Mouse (Mus musculus): Measurements from ENCODE around the gene Mad1l1. TPM values are rescaled to one million over a fixed set of nuclear protein-coding genes. Genes with fewer than 3 reads are reported as not detected.

Gene Mad1l1
- polyA plus RNA-seq, 1 experiment = 29.9 TPM

DNA sequence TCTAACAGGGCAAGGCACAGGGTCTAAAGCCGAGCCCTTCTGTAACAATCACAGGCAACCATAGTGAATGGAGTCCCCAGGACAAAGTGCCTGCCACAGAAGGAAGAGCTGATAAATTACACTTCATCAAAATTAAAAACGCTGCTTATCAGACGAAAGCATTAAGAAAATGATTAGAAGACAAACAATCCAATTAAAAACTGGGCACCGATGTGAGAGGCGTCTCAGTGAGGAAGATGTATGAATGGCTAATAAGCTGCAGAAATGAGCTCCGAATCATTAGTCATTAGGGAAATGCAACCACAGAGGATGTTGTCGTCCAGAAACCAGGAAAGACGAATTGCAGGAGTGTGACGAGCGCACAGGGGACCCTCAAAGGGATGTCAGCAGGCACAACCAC lies 240.3 kb downstream of the Mad1l1 start:
- peak; percentile 60 for DNase-seq (ENCODE audit: low read depth)
- TF ChIP-seq CTCF (IDR thresholded peaks at IDR 0.05; ENCODE audit: borderline replicate concordance, extremely low read depth, insufficient read depth, insufficient read length) = no peak
- TF ChIP-seq POLR2A (IDR thresholded peaks at IDR 0.05; ENCODE audit: borderline replicate concordance, extremely low read depth, insufficient read depth, insufficient read length, poor library complexity, severe bottlenecking) = no peak

DNA sequence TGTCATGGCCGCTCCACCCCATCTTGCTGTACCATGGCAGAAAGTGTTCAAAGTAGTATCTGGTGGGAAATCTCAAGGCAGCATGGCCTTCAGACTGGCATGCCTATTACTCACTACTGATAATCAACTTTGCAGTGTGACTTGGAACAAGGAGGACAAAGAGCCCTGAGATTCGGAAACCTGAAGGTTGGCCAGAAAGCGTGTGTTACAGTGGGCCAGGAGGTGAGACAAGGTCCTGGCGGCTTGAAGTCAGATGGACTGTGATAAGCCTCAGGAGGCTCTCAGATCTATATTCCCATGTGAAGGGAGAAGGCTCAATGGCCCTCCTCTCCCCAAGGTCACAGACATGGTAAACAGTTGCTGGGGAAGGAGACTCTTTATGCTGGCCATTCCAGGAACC lies 241.8 kb downstream of the Mad1l1 start:
- no peak for DNase-seq (ENCODE audit: low read depth)
- TF ChIP-seq CTCF (IDR thresholded peaks at IDR 0.05; ENCODE audit: borderline replicate concordance, extremely low read depth, insufficient read depth, insufficient read length) (no peak), POLR2A (IDR thresholded peaks at IDR 0.05; ENCODE audit: borderline replicate concordance, extremely low read depth, insufficient read depth, insufficient read length, poor library complexity, severe bottlenecking) (no peak)

DNA sequence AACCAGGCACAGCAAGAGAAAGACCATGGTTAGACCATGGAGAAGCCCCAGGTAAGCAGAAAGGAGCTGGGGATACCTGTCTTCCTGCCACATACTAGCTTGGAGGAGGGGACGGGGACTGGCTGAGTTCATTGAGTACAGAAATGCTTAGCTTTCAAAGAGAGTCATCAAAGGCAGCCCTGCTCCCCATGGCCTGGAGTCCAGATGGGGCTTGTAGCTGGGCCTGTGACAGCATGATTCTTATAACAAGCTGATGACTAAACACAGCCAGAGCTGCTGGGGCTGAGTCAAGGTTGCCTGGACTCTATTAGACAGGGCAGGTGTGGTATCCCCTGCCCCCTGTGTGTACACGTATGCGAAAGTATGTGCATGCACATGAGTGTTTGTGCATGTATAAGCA lies 242.9 kb downstream of the Mad1l1 start:
- no peak for TF ChIP-seq CTCF (IDR thresholded peaks at IDR 0.05; ENCODE audit: borderline replicate concordance, extremely low read depth, insufficient read depth, insufficient read length)
- no peak for TF ChIP-seq POLR2A (IDR thresholded peaks at IDR 0.05; ENCODE audit: borderline replicate concordance, extremely low read depth, insufficient read depth, insufficient read length, poor library complexity, severe bottlenecking)
- no peak for DNase-seq (ENCODE audit: low read depth)

DNA sequence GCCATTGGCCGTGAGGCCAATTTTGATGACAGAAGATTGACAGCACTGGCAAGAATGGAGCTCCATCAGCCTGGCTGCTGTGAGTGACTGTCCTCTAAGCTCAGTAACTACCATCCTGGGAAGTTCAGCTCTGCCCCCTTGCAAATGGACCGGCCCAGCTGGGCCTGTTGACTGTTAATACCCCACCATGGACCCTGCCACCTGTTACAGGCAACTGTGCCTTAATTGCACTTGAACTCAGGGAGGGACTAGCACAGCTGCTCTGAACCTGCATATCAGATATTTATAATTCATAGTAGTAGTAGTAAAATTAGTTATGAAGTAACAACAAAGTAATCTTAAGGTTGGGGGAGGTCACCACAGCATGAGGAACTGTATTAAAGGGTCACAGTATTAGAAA lies 244.9 kb downstream of the Mad1l1 start:
- TF ChIP-seq CTCF (IDR thresholded peaks at IDR 0.05; ENCODE audit: borderline replicate concordance, extremely low read depth, insufficient read depth, insufficient read length) (no peak), POLR2A (IDR thresholded peaks at IDR 0.05; ENCODE audit: borderline replicate concordance, extremely low read depth, insufficient read depth, insufficient read length, poor library complexity, severe bottlenecking) (no peak)
- no peak for DNase-seq (ENCODE audit: low read depth)

DNA sequence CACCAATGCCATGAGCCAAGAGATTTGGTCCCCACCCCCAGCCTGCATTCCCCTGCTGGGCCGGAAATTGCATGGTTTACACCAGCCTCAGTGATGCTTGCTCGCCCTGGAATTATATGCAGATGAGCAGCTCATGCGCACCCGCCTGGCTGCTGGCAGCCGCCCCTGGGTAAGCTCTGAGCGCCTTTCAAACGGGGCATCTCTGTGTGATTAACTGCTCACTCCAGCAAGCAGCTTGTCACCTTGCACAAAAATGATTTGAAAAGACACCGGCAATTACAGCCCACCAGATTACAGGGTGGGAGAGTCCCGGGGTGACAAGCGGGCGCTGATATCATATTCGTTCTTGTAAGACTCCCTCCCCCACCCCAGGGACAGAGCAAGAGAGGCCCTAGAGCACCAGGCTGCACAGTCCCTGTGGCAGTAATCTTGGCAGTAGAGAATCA lies 247.7 kb downstream of the Mad1l1 start:
- TF ChIP-seq POLR2A (IDR thresholded peaks at IDR 0.05; ENCODE audit: borderline replicate concordance, extremely low read depth, insufficient read depth, insufficient read length, poor library complexity, severe bottlenecking) (no peak), CTCF (IDR thresholded peaks at IDR 0.05; ENCODE audit: borderline replicate concordance, extremely low read depth, insufficient read depth, insufficient read length) (no peak)
- peak; percentile 93 for DNase-seq (ENCODE audit: low read depth)

DNA sequence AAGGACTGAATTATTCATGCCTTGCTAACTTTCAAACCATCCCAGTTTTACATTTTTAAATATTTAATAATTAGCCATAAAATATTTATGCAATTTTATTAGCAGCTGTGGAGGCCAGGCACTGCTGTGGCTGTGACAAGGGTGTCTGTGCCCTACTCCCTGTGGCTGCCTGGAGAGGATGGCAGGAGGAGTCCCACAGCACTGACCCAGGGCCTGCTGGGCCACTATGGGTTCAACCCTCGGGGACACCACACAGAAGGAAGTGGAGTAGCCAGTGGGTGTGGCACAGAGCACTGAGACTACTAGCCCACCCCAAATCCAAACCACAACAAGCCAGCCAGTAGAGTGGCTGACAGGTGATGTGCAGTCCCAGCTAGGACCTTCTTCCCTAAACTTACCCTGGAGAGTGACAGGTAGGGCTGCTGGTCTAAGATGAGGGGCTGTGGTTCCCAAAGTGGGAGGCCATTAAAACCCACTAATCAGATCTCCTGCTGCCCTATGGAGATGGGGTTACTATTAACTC lies 248.1 kb downstream of the Mad1l1 start:
- no peak for DNase-seq (ENCODE audit: low read depth)
- no peak for TF ChIP-seq CTCF (IDR thresholded peaks at IDR 0.05; ENCODE audit: borderline replicate concordance, extremely low read depth, insufficient read depth, insufficient read length)
- no peak for TF ChIP-seq POLR2A (IDR thresholded peaks at IDR 0.05; ENCODE audit: borderline replicate concordance, extremely low read depth, insufficient read depth, insufficient read length, poor library complexity, severe bottlenecking)

DNA sequence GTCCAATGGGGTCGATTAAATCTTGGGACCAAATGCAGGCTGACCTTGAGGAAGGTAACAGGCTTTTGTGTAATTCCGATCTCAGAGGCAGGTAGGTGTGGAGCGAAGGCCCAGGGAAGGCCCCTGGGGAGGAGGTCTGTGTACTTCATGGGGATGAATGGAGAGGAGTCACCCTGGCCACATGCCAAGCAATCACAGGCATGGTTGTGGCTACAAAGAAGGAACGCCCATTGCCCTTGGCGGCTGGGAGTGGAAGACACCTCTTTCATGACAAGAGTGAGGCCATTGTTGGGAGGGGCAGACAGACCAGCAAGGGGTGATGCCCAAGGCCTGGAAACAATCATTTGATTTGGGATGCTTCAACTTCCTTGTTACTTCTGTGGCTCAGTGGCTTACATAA lies 252.8 kb downstream of the Mad1l1 start:
- TF ChIP-seq POLR2A (IDR thresholded peaks at IDR 0.05; ENCODE audit: borderline replicate concordance, extremely low read depth, insufficient read depth, insufficient read length, poor library complexity, severe bottlenecking) (no peak), CTCF (IDR thresholded peaks at IDR 0.05; ENCODE audit: borderline replicate concordance, extremely low read depth, insufficient read depth, insufficient read length) (no peak)
- DNase-seq (ENCODE audit: low read depth) = peak; percentile 56

DNA sequence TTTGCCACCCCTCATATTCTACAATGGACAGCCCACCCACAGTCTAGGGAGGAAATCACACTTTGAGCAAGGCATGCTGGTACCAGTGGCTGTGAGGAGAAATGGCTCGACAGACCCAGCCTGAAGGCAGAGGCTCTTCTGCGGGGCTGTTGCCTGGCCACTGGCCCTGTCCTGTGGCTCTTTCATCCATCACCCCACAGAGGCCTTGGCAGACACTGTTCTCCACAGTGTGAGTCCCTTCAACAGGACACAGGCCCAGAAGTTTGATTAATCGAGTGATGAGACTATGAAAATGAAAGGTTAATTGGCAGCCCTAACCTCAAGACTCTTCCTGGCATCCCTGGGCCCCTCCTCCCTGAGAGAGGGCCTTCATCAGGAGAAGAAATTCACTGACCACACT lies 253.3 kb downstream of the Mad1l1 start:
- DNase-seq (ENCODE audit: low read depth) = no peak
- no peak for TF ChIP-seq CTCF (IDR thresholded peaks at IDR 0.05; ENCODE audit: borderline replicate concordance, extremely low read depth, insufficient read depth, insufficient read length)
- TF ChIP-seq POLR2A (IDR thresholded peaks at IDR 0.05; ENCODE audit: borderline replicate concordance, extremely low read depth, insufficient read depth, insufficient read length, poor library complexity, severe bottlenecking) = no peak

DNA sequence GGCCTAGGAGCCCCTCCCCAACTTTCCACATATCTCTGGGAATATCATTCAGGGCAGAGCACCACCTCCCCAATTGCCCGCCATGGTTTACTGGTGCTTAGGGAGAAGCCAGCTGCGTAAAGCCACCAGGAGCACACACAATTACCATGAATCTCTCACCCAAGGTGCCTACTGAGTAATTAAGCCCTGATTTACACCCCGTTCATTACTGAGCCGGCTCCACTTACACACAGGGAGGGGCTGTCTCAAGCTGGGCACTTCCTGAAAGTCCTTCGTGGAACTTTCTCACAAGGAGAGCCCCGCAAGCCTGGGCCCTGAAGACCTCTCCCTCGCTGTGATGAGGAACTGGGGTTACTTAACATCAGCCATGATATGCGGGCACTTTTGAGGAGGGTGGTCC lies 254.6 kb downstream of the Mad1l1 start:
- DNase-seq (ENCODE audit: low read depth) = no peak
- TF ChIP-seq POLR2A (IDR thresholded peaks at IDR 0.05; ENCODE audit: borderline replicate concordance, extremely low read depth, insufficient read depth, insufficient read length, poor library complexity, severe bottlenecking) (no peak), CTCF (IDR thresholded peaks at IDR 0.05; ENCODE audit: borderline replicate concordance, extremely low read depth, insufficient read depth, insufficient read length) (no peak)

DNA sequence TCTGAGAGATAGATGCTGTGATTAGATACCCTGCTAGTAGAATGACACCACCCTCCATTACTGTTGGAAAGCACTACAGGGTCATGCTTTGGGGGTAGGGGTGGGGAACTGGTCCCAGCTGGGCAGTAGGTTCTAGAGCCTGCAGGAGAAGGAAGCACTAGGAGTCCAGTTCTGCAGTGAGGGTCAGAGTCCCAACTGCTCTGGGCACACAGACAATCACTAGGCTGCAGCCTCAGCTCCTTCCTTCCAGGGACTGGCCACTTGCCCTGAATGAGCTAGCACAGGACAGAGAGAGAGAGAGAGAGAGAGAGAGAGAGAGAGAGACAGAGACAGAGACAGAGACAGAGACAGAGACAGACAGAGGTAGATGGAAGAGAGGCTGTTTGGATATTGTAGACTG lies 255.1 kb downstream of the Mad1l1 start:
- no peak for DNase-seq (ENCODE audit: low read depth)
- TF ChIP-seq CTCF (IDR thresholded peaks at IDR 0.05; ENCODE audit: borderline replicate concordance, extremely low read depth, insufficient read depth, insufficient read length) = no peak
- no peak for TF ChIP-seq POLR2A (IDR thresholded peaks at IDR 0.05; ENCODE audit: borderline replicate concordance, extremely low read depth, insufficient read depth, insufficient read length, poor library complexity, severe bottlenecking)

DNA sequence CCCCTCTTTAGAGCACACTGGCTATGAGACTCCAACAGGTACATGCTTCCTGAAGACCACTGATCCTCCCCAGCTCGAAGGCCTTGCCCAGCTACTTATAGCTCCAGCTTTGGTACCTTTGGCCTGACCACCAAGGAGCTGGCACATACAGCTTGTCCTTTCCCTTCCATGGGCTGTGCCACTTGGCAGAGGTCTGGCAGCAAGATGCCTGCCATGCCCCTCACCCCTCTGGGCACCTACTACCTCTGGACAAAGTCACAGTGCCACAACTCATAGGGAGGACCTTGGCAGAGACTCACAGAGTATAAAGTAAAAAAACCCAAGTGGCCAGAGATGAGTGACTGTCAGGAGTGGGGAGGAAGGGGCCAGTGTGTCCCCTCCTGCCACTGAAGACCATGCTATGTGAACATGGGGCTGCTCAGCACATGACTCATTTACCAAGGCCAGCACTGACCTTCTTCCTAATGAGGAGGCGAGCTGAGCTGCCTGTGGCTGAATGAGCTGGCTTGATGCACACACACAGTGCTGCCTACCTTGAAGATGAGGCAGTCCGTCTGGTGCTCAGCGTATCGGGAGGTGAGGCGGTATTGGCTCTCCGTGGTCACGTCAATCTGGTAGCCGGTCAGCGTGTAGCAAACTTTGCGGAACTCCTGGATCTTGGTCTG lies 255.9 kb downstream of the Mad1l1 start:
- no peak for DNase-seq (ENCODE audit: low read depth)
- TF ChIP-seq CTCF (IDR thresholded peaks at IDR 0.05; ENCODE audit: borderline replicate concordance, extremely low read depth, insufficient read depth, insufficient read length) (no peak), POLR2A (IDR thresholded peaks at IDR 0.05; ENCODE audit: borderline replicate concordance, extremely low read depth, insufficient read depth, insufficient read length, poor library complexity, severe bottlenecking) (no peak)

DNA sequence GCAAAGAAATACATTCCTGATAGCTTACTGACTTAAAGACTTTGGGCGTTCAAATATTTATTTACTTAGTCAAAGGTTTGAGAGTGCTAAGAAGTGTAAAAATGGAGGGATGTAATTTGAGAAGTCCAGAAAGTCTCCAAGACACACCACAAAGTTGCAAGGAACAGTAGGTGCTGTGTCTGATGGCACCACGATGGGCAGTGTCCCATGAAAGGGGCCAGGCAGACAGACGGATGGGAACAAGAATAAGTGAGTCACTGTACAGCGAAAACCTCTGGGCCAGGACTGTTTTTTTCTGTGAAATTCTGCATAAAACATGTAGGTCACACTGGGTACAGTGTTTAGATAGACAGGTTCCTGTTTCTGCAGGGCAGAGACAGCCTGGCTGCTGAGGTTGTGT lies 256.8 kb downstream of the Mad1l1 start:
- DNase-seq (ENCODE audit: low read depth) = no peak
- TF ChIP-seq POLR2A (IDR thresholded peaks at IDR 0.05; ENCODE audit: borderline replicate concordance, extremely low read depth, insufficient read depth, insufficient read length, poor library complexity, severe bottlenecking) (no peak), CTCF (IDR thresholded peaks at IDR 0.05; ENCODE audit: borderline replicate concordance, extremely low read depth, insufficient read depth, insufficient read length) (no peak)
